Mouse (Mus musculus) right cerebral cortex, adult 18-20 months (tissue): Measurements from ENCODE around the gene Sgcg.

ENCODE experiments used
- DNase-seq: peaks from one replicate; pipeline ENCODE4 v3.0.0; 2022; ENCODE audit warnings: mixed read lengths

Gene Sgcg

DNA sequence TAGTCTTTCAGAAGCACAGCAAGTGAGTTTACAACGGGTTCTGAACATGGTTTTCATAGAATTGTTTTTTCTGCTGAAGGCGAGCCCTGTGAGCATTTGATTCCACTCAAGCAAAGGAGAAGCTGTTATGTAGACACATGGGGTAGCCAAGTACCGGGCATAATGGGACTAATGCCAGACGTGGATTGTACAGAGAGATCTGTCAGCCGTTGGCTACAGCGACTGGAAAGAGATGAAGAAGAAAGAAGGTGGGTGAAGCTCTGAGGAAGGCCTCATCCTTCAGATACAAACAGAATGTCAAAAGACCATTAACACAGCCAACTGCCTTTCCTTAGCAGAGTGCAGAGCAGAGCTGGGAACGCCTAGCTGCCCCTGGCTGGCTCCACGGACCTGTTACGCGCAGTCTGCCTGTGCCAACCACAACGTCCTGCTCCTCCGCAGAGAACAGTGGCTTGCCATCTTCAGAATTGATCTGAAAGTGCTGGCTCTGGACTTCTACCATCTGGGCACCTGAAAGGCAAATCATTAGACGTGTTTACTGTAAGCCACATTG is 26.2 kb downstream of the Sgcg start:
- peak; percentile 41 for DNase-seq

GRCm38 (mm10) chr14:61230179-61230578 is 28.1 kb downstream of the Sgcg start:
- no peak for DNase-seq

DNA sequence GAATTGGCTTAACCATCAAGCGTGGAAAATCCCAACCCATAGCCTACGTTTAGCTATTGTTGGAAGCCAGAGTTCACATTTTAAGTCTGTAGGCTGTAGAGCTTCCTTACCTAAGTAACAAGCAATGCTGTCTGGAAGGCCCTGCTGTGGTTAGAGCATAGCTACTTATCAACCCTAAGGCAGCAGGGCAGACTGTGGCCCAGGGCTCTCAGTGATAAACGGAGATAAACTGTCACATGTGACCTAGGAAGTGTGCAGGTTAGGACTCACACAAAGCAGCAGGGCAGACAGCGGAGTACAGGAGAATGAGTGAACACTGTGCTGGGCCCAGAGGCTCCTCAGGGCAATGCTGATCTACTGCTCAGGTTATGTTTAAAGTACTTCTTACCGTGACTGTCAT is 28.5 kb downstream of the Sgcg start:
- DNase-seq, result no peak

- no peak for DNase-seq
These were observed 32.1 kb downstream of the Sgcg start for GRCm38 (mm10) chr14:61226151-61226550.

DNA sequence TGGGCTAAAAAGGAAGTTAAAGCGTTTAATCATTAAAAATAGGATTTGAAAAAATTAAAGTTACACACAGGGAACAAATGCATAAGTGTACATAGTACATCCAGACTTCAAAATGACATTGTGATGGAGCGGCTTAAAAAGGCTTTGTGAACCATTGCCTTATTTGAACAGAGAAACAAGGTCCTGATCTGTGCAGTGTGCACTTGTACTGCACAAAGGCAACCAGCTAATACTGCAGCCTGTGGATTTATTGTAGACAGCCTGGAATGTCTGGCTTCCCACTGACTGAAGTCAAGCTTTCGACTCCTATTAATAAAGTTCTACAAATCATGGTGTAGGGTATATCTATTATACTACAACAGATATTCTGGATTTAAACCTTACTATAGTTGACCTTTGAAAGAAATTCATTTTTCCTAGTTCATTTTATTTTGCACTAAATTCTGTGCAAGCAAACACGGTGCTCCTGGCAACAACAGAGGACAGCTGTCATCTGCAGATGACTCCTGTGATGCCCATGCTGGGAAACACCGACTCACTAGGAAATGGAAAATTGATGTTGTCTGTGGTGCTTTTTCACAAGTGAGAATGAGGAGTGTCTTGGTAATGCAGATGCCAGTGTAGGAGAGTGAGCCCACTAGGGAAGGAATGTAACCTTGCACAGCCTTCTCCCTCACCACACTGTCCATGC is 33.8 kb downstream of the Sgcg start:
- no peak for DNase-seq

DNA sequence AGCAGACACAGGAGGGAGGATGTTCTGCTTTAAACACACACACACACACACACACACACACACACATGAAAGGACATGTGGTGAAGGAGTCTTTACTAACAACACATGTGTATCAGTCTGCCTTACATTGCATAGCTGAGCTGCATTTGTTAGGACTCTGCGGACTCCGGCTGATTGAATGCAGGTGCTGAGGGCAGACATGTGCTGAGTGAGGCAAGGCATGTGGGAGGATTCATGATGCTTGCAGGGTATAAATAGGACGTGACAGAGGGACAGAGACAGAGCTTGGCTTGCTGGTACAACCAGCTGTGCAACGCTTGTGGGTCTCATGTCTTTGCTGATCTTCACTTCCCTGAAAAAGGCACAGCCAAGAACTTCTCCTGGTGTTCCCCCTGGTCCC is 34.5 kb downstream of the Sgcg start:
- DNase-seq, result no peak

- no peak for DNase-seq
These were observed 35.8 kb downstream of the Sgcg start for GRCm38 (mm10) chr14:61222506-61222905.

DNA sequence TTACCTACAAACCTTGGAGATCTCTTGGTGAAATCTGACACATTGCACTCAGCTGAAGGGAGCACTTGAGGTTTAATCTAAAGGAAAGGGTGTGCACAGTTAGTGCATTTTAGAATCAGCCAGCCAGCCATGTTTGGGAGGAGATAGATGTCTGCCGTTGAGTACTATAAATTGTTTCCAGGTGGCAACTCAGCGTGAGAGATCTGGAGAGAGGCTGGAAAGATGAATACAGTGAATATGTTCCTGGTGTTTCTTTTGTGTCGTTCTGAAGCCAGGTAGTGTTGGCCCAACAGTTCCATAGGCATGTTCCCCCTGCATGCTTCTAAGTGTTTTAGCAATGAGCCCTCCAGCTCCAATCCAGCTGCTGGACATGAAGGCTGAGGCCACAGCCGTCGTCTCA is 37.1 kb downstream of the Sgcg start:
- DNase-seq, result no peak

GRCm38 (mm10) chr14:61211754-61212153 is 46.5 kb downstream of the Sgcg start:
- DNase-seq, result no peak

- no peak for DNase-seq
These were observed 48.2 kb downstream of the Sgcg start for GRCm38 (mm10) chr14:61210111-61210510.

DNA sequence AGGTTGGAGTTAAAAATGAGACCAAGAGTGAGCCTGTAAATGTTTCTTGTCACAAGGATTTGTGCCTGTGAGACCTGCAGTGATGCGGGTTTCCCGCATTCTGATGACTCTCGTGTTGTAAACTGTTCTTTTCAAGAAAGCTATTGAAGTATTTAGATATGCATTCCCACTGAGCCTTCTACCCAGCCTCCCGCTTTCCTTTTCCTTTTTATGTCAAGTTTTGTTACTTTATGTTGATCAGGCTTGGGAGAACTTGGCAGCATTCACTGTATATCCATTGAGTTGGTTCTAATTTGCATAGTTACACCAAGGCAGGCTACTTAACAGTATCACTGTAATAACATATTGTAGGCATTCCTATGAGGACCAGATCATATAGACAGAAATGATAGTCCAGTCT is 63.9 kb downstream of the Sgcg start:
- DNase-seq, result no peak

DNA sequence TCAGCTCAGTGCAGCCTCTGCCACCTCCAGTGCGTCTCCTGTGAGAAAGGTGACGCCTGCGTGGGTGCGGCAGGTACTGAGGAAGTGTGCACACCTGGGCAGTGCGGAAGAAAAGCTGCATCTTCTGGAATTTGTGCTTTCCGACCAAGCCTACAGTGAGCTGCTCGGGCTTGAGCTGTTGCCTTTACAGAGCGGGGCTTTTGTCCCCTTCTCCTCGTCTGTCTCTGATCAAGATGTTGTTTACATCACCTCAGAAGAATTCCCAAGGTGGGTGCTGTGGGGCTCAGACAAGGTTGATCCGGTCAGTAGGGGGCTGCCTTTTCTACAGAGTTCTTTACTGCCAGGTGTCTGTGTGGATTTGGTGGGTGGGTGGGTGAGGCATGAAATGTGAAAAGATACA is 66.0 kb downstream of the Sgcg start:
- no peak for DNase-seq

- no peak for DNase-seq
These were observed 66.4 kb downstream of the Sgcg start for GRCm38 (mm10) chr14:61191904-61192303.

DNA sequence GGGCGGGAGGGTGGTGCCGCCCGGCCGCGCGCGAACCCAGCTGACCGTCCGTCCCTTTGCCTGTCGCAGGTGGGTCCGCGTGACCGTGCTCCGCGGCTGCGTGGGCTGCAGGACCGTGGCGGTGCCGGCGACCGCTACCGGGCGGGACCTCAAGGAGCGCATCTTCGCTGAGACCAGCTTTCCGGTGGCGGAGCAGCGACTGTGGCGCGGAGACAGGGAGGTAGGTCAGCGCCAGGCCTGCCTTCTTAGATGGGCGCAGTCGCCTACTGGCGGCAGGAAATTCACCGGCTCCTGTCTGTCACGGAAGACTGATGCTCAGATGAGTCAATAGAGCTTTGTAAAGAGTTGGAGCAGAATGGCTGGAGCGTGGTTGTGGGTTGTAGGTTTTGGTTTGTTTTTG is 85.1 kb downstream of the Sgcg start:
- DNase-seq, result peak; percentile 70

DNA sequence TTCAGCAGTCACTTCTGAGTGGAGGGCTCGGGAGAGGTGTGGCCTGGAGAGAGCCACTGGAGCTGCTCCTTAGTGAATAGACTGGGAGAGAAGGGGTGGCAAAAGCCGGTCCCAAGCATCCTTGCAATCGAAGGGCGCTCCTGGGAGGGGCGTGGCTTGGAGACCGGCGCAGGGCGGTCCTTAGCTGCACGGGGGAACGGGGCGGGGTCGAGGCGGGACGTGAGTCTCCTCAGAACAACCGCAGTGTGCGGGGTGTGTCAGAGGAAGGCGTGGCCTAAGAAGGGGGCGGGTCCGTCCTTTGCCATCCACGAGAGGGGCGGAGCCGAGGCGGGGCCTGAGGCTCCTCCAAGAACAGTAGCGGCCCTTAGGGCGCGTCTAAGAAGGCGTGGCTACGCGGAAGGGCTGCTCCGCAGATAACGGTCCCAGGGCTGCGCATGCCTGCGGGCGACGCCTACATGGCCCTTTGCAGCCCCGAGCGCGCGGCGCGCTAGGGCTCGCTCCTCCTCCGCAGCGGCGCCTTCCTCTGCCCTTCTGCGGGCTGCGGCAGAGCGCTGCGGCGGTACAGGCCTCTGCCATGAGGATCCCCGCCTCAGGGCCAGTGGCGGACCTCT is 85.6 kb downstream of the Sgcg start:
- DNase-seq, result peak; percentile 100

- DNase-seq, result no peak
These were observed 86.9 kb downstream of the Sgcg start for GRCm38 (mm10) chr14:61171261-61171970.
